Mouse (Mus musculus) heart, postnatal 4 days (tissue): ENCODE measurements around the gene Pigc. TPM values are rescaled to one million over a fixed set of nuclear protein-coding genes. Genes with fewer than 3 reads are reported as not detected.
A peak's percentile ranks its signal among the peaks of the same experiment; 100 is the strongest.

Experiments used
- DNase-seq: peaks from one replicate; pipeline ENCODE4 v3.0.0; 2021
- total RNA-seq, 2 experiments: library from RNA; stranded (reverse); gene quantifications; 2 replicates each; pipeline ENCODE4 v1.2.3; 2021

Gene Pigc
- total RNA-seq, 2 experiments from 2014 or later = 14.8 to 16.7 TPM

DNA sequence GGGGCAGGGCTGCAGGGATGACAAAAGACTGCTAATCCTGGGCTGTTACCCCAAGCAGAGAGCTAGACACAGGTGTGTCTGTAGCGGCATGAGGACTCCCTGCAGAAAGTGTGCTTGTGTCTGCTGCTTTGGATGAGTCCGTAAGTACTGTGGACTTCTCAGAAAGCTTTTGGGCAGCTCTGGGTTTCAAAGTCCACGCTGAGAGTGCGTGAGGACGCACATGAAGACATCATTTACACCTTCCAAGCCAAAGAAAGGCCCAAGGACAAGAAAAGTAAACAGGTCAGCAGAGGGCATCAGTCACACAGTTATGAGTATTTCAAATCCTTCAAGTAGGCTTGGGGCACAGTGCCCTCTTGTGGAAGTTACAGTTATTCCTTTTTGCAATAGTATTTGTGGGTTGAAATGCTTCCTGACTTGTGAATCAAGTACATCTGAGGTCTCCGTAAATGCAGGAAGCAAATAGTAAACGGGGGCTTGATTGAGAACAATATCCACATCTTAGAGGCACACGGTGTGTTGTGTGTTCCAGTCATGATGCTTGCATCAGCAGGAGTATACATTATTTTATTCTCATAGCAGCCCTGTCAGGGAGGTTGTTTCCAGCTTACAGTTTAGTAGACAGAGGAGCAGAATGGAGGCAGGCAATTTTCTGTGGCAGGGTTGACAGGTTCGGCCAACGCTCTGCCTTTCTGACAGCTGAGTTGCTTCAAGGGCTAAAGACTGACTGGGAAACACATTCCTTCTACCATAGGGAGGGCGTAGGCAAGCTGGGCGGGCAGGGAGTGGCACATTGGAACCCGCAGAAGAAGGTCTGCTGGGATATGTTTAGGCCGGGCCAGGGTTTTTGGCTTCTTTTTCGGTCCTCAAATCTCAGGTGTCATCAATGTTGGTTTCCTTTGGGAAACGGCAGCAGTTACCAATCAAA is 7.5 kb downstream of the Pigc start:
- DNase-seq = peak; percentile 84

GRCm38 (mm10) chr1:161977331-161977730 is 8.3 kb downstream of the Pigc start:
- DNase-seq = no peak

GRCm38 (mm10) chr1:161978173-161978700 is 9.3 kb downstream of the Pigc start:
- DNase-seq = no peak

DNA sequence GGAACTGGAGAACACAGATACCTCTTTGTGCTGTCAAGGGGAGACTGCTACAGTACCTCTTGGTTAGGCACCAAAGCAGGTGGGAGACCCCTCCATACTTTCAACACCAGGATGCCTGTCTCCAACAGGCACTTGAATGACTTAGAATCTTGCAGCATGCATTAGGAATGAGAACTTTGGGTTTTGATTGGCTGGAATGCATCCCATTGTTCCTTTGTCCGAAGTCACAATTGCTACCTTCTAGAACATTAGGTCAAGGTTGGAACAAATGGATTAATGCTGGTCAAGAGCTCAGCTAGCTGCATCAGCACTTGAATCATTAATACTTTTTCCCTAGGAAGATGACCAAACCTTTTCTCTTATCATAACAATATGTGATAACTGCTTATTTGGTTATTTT is 10.6 kb downstream of the Pigc start, which contains the start of gene 4930558K02Rik:
Gene 4930558K02Rik (minus strand): TSS at position 101 of the 400 bp plus-strand sequence.
- no peak for DNase-seq

- DNase-seq = no peak
These were observed 11.1 kb downstream of the Pigc start for GRCm38 (mm10) chr1:161980046-161980445.

DNA sequence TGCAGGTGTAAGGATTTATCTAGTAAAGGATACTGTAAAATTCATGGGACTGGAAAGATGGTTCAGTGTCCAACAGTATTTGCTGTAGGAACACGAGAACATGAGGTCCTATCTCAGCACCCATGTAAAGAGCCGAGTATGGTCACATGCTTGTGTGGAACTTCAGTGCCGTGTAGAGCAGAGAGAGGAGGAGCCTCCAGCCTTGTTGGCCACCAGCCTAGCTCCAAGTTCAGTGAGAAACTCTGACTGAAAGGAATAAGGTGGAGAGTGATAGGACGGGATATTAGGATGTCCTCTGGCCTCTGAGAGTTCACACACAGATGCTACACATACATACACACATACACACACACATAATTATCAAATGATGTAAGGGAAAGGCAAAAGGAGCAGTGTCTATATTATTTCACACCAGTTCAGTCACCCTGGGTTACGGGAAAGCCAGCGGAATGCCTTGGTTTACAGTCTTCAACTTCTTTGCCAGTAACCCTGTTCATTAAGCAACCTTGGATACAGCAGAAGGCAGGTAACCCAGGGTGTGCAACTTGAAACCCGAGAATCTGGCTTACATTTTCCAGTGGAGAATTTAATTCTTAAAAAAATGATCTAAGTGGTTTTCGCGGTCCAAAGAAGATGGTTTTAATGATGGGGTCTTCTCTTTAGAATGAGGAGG is 11.8 kb downstream of the Pigc start:
- no peak for DNase-seq

- no peak for DNase-seq
These were observed 14.5 kb downstream of the Pigc start for GRCm38 (mm10) chr1:161983451-161983850.

- peak; percentile 58 for DNase-seq
These were observed 15.1 kb downstream of the Pigc start for GRCm38 (mm10) chr1:161983979-161984566.

- DNase-seq = no peak
These were observed 21.9 kb downstream of the Pigc start for GRCm38 (mm10) chr1:161990684-161991578.

DNA sequence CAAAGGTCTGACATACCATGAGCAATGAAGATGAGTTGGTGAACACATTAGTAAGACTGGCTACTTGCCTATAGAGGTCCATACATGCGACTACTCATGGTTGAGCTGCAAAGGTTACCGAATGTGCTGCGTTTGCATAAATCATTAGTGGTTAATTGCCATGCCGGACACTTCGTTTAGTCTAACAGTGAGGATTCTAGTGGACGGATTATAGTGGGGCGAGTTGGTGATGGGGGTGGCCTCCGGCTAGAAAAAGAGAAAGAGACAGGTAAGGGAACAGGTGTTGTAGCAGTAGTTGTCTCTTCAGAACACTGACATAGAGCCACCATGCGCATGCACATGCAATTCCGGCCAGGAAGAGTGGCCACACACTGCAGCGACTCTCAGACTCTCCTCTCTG is 22.9 kb downstream of the Pigc start:
- no peak for DNase-seq

DNA sequence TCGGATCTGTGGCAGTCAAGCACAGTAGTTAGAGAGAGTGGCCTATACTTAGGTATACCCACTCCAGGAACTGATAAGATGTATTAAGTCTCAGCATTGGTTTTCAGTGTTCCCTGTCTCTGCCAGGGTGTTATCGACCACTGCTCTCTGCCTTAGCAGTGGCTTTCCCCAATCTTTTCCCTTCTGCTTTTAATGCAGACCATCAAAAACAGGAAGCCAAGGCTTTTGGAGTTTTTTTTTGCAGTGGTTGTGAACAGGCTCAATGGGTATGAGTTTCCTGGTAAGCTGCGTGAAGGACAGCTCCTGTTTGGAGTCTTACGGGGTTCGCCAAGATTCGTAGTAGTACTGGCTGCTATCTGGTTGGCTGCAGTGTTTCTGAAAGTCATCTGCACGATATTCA is 23.4 kb downstream of the Pigc start:
- no peak for DNase-seq

DNA sequence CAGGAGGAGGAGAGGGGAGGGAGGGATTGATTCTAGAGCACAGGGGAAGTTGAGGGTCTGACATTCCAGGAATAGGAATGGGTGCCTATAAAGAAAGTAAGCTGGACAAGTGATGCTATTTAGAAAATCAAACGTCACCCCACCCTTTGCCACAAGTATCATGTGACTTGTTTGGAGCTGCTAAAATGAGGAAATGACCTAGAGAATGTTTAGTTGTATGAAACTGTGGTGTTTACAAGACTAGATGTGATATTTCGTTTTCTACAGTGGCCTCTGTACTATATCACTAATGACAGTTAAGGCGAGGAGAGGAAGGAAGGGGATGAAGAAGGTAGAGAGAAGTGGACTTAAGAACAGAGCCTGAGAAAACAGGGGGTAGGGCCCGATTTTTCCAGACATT is 29.8 kb downstream of the Pigc start:
- DNase-seq = no peak

- no peak for DNase-seq
These were observed 30.4 kb downstream of the Pigc start for GRCm38 (mm10) chr1:161999338-161999737.

DNA sequence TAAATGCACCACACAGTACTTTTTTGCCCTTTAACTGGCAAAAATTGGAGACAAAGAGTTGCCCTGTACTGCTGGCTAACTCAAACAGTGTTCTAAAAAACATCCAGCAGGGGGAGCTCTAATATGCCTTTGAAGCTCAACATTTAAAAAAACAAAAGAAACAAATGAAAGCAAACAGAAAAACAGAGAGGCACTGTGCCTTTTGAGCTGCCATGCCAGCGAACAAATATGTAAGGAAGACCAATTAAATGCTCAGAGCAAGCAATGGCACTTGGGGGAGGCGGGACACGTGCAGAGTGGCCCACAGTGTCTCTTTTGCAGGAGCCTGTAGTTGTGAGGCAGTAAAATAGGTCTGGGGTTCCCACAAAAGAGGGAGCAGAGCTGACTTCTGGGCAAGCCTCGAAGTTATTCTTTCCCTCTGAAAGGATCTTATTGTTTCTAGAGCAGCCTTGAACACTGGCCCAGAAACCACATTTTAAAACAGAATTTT is 30.9 kb downstream of the Pigc start:
- peak; percentile 61 for DNase-seq

GRCm38 (mm10) chr1:162001328-162001727 is 32.3 kb downstream of the Pigc start:
- DNase-seq = no peak

DNA sequence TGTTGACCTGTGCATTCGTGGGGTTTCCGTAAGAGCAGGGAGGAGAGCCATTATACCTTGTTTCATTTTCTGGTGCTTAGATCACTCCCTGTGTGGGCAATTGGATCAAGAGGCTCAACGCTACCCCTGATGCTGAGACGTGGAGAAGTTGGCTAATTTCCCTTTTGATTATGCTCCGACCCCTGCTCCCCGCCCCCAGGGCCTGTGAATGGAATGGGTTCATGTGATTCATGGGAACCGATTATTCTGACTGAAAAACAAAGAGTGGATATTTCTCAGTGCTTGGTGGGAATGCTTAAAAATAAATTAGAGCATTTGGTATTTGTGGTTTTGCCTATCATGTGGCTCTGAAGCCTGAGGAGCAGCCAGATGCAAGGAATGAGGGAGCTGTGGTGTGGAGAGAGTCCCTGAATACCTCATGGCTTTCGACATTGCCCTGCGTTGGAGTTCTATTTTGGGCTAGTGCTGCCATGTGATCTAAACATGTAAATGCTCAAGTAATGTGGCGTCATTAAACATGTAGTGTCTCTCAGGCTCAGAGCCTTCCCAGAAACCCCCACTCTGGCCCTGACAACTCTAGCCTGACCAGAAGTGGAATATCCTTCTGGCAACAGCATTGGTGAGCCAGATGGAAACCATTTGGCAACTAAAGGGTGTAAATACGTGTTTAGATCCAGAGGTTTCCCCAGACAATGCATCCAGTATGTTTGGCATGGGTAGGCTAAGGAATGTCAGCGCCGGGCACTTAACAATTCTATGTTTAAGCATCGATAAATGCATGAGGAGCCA is 34.9 kb downstream of the Pigc start:
- peak; percentile 40 for DNase-seq

DNA sequence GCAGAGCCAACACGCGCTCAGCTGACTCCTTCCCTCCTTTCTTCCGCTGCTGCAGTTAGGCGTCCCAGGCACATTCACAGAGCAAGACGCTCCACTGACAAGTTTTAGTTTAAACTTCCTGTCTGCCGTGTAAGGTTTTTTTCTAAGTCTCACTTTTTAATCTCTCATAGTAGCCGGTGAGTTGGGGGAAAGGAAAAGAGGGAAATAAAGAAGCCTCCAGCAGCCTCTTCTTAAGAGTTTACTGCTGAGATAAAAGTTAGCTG is 35.5 kb downstream of the Pigc start:
- no peak for DNase-seq

DNA sequence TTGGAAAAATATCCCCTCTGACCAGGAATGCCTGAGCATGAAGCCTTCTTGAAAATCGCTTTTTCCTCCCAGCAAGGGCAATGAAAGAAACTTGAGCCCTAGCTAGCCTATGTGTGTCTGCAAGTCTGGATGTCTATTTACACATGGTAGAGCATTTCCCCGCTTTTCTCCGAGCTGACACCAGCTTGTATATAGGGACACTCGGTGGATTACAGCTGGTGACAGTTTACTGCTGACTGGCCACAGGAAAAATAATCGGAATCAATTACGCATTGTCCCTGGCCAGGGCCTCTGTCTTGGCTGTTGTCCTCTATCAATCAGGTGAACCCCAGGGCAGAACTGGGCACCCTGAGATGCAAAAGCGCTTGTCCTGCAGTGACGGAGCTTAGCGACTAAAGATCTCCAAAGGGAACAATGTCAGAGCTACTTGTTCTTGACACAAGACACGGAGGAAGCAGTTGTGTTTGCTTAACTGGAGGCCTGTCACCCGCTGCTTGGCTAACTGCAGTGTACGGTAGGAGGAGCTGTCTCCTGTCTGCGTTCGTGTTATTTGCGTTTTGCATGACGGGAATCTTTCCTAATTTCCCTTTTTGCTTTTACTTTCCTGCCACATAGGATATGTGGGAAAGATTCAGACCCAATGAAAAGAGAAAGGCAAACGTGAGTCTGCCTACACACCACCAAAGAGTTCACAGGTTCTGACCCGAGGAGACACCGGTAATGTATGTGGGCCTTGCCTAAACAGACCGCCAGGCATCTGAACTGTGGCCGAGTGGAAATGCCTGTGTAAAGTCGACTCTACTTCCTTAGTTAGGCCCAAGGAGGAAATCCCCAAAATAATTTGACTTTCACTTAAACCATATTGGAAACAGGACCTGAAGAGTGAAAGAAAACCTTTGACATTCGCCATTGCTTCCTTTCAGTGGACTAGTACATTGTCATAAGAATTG is 36.1 kb downstream of the Pigc start:
- peak; percentile 64 for DNase-seq

DNA sequence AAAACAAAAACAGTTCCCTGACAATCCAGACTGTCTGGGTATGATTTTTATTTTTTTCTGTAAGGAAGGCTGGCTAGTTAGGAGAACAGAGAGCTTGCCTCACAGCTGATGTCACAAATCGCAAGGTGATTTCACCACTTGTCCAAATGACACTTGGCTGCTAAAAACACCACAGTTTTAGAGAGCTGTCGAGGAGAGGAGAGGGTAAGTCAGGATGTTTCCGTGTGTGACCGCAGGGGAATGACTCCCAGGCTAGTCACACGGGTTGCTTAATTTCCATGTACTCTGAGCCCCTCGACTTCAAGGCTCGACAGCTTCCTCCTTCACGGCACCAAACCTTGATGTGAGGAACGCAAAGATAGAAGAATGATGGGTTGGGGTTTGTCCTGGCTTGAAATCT is 37.1 kb downstream of the Pigc start:
- no peak for DNase-seq

DNA sequence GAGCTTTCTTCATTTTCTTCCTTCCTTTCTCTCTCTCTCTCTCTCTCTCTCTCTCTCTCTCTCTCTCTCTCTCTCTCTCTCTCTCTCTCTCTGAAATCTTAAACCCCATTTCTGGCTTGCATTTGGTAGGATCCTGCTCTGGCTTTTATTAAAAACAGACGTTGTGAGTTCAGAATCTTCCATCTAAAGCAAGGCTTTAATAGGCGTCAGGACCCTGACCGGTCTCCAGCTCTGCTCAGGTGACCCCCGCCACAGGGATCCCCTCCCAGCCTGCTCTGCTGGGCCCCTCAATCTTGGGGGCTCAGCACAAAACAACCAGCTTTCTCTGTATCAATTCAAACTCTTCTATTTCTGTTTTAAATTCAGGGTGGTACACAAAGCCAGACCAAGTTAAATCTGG is 39.2 kb downstream of the Pigc start:
- no peak for DNase-seq
